Mouse (Mus musculus) neural tube, embryonic 13.5 days (tissue): Measurements from ENCODE around the gene Ccdc24. TPM values are rescaled to one million over a fixed set of nuclear protein-coding genes. Genes with fewer than 3 reads are reported as not detected.

Source experiments
- ATAC-seq: fragments of 200-750 bp; cut with Nextera tagmentation; 2 replicates; pipeline ENCODE4 v1.8.0; 2017; ENCODE audit warnings: low read depth, mild to moderate bottlenecking, moderate TSS enrichment, moderate library complexity
- H3K27ac ChIP-seq: fragments of 300-500 bp; sonication (generic); replicated peaks from 2 replicates; pipeline ENCODE4 v1.5.1; 2015; ENCODE audit warnings: moderate library complexity, mild to moderate bottlenecking, inconsistent platforms
- H3K27me3 ChIP-seq: fragments of 300-500 bp; sonication (generic); 2 replicates; pipeline ENCODE4 v1.6.1; 2015; ENCODE audit warnings: mild to moderate bottlenecking, inconsistent platforms
- H3K36me3 ChIP-seq: fragments of 300-500 bp; sonication (generic); 2 replicates; pipeline ENCODE4 v1.6.1; 2015; ENCODE audit warnings: mild to moderate bottlenecking, inconsistent platforms
- H3K4me1 ChIP-seq: fragments of 300-500 bp; sonication (generic); replicated peaks from 2 replicates; pipeline ENCODE4 v1.6.1; 2015; ENCODE audit warnings: inconsistent platforms
- H3K4me2 ChIP-seq: fragments of 300-500 bp; sonication (generic); 2 replicates; pipeline ENCODE4 v1.6.1; 2015; ENCODE audit warnings: inconsistent platforms, mild to moderate bottlenecking, moderate library complexity
- H3K4me3 ChIP-seq: fragments of 300-500 bp; sonication (generic); 2 replicates; pipeline ENCODE4 v1.5.1; 2015; ENCODE audit warnings: mild to moderate bottlenecking, inconsistent platforms
- H3K9ac ChIP-seq: fragments of 300-500 bp; sonication (generic); 2 replicates; pipeline ENCODE4 v1.6.1; 2015; ENCODE audit warnings: moderate library complexity, mild to moderate bottlenecking, inconsistent platforms
- H3K9me3 ChIP-seq: fragments of 300-500 bp; sonication (generic); 2 replicates; pipeline ENCODE4 v1.6.1; 2016; ENCODE audit warnings: inconsistent platforms
- WGBS: fragments of 180-500 bp; shearing (Covaris S2); methylation state at CpG from one replicate; pipeline ENCODE4 v1.1.7; 2015; 5-methylcytosine and 5-hydroxymethylcytosine counted together
- polyA plus RNA-seq: library from polyadenylated mRNA; unstranded; fragments of >200 nt; fragmentation: Nextera tagmentation; extraction: Ambion mirVana; gene quantifications from 2 replicates; pipeline ENCODE4 v1.2.1, GENCODE M21; 2015

Gene Ccdc24
- polyA plus RNA-seq, 1 experiment from 2014 or later: 2.5 TPM

- Histone ChIP-seq H3K4me2 (peak overlapping the region; percentile 100), H3K4me1 (peaks cover 81% of the 10 kb centered on the region), H3K9ac (peak overlapping the region; percentile 96; the same call in 1 of the 2 replicates), H3K36me3 (peaks cover 23% of the 10 kb centered on the region), H3K4me3 (0 out of 2 replicates have a peak overlapping the region, but pooled peaks have one; percentile 63), H3K27ac (no peak overlapping the region), H3K9me3 (no peaks in the 10 kb centered on the region), H3K27me3 (no peaks in the 10 kb centered on the region)
- 90% methylated on average over 13 of the region's 13 CpGs for WGBS
- no peak for ATAC-seq
Observed at GRCm38 (mm10) chr4:117912131-117912561, 39.8 kb upstream of the Ccdc24 start.

- Histone ChIP-seq H3K27me3 (no peaks in the 10 kb centered on the region), H3K36me3 (peaks cover 46% of the 10 kb centered on the region), H3K27ac (peak overlapping the region; percentile 89), H3K4me2 (peak overlapping the region; percentile 56), H3K4me1 (peaks cover 65% of the 10 kb centered on the region), H3K9me3 (no peaks in the 10 kb centered on the region), H3K9ac (peak overlapping the region; percentile 60), H3K4me3 (peak overlapping the region; percentile 24)
- 50% methylated on average over 8 of the region's 8 CpGs for WGBS
- ATAC-seq: peak; percentile 86
Observed at GRCm38 (mm10) chr4:117908834-117909453, 36.6 kb upstream of the Ccdc24 start.

- peaks cover 62% of the 10 kb centered on the region for H3K36me3 ChIP-seq
- ATAC-seq: no peak
- 91% methylated on average over 3 of the region's 3 CpGs for WGBS
Observed at GRCm38 (mm10) chr4:117906196-117906595, 33.8 kb upstream of the Ccdc24 start.

GRCm38 (mm10) chr4:117904761-117905160 lies 32.4 kb upstream of the Ccdc24 start:
- Histone ChIP-seq H3K36me3 (peaks cover 65% of the 10 kb centered on the region), H3K27me3 (no peaks in the 10 kb centered on the region), H3K9me3 (no peaks in the 10 kb centered on the region), H3K4me2 (no peak overlapping the region), H3K4me1 (peaks cover 24% of the 10 kb centered on the region), H3K27ac (no peak overlapping the region), H3K9ac (no peak overlapping the region), H3K4me3 (no peak overlapping the region)
- no peak for ATAC-seq
- WGBS: 91% methylated on average over 8 of the region's 8 CpGs

More at GRCm38 (mm10) chr4:117906196-117906595, 33.8 kb upstream of the Ccdc24 start:
- Histone ChIP-seq H3K27ac (no peak overlapping the region), H3K4me3 (no peak overlapping the region), H3K4me1 (peaks cover 38% of the 10 kb centered on the region), H3K27me3 (no peaks in the 10 kb centered on the region), H3K4me2 (no peak overlapping the region), H3K9ac (no peak overlapping the region), H3K9me3 (no peaks in the 10 kb centered on the region)

- Histone ChIP-seq H3K4me2 (no peak overlapping the region), H3K9me3 (no peaks in the 10 kb centered on the region), H3K9ac (no peak overlapping the region), H3K36me3 (peaks cover 72% of the 10 kb centered on the region), H3K4me1 (peaks cover 17% of the 10 kb centered on the region), H3K4me3 (no peak overlapping the region), H3K27me3 (no peaks in the 10 kb centered on the region), H3K27ac (no peak overlapping the region)
- ATAC-seq: no peak
- WGBS: 91% methylated on average over 10 of the region's 10 CpGs
Observed at GRCm38 (mm10) chr4:117904094-117904493, 31.7 kb upstream of the Ccdc24 start.

- H3K27me3 ChIP-seq: no peaks in the 10 kb centered on the region
- H3K36me3 ChIP-seq: peaks cover 94% of the 10 kb centered on the region
- no peaks in the 10 kb centered on the region for H3K9me3 ChIP-seq
- no peaks in the 10 kb centered on the region for H3K4me1 ChIP-seq
- no peak overlapping the region for H3K27ac ChIP-seq
- ATAC-seq: no peak
- no peak overlapping the region for H3K4me3 ChIP-seq
- H3K9ac ChIP-seq: no peak overlapping the region
- no peak overlapping the region for H3K4me2 ChIP-seq
- WGBS: 91% methylated on average over 3 of the region's 3 CpGs
Observed at GRCm38 (mm10) chr4:117898111-117898510, 25.8 kb upstream of the Ccdc24 start.

- 97% methylated on average over 6 of the region's 6 CpGs for WGBS
Observed at GRCm38 (mm10) chr4:117896031-117896430, 23.7 kb upstream of the Ccdc24 start.

GRCm38 (mm10) chr4:117895339-117895738 lies 23.0 kb upstream of the Ccdc24 start:
- no peak for ATAC-seq
- 85% methylated on average over 7 of the region's 7 CpGs for WGBS
- Histone ChIP-seq H3K9me3 (no peaks in the 10 kb centered on the region), H3K4me3 (no peak overlapping the region), H3K4me1 (peaks cover 14% of the 10 kb centered on the region), H3K36me3 (peaks cover 68% of the 10 kb centered on the region), H3K9ac (no peak overlapping the region), H3K27me3 (no peaks in the 10 kb centered on the region), H3K27ac (no peak overlapping the region), H3K4me2 (no peak overlapping the region)

More at GRCm38 (mm10) chr4:117896031-117896430, 23.7 kb upstream of the Ccdc24 start:
- no peak overlapping the region for H3K27ac ChIP-seq
- H3K9me3 ChIP-seq: no peaks in the 10 kb centered on the region
- no peak overlapping the region for H3K9ac ChIP-seq
- H3K4me2 ChIP-seq: no peak overlapping the region
- no peak for ATAC-seq
- H3K4me3 ChIP-seq: no peak overlapping the region
- H3K36me3 ChIP-seq: peaks cover 73% of the 10 kb centered on the region
- no peaks in the 10 kb centered on the region for H3K27me3 ChIP-seq
- H3K4me1 ChIP-seq: peaks cover 9% of the 10 kb centered on the region

- Histone ChIP-seq H3K36me3 (peaks cover 67% of the 10 kb centered on the region), H3K4me1 (peaks cover 14% of the 10 kb centered on the region), H3K9ac (no peak overlapping the region), H3K27ac (no peak overlapping the region), H3K4me3 (no peak overlapping the region), H3K9me3 (no peaks in the 10 kb centered on the region), H3K4me2 (no peak overlapping the region), H3K27me3 (no peaks in the 10 kb centered on the region)
- WGBS: 85% methylated on average over 8 of the region's 8 CpGs
- ATAC-seq: no peak
Observed at GRCm38 (mm10) chr4:117894601-117895000, 22.2 kb upstream of the Ccdc24 start.

GRCm38 (mm10) chr4:117893376-117893775 lies 21.0 kb upstream of the Ccdc24 start:
- H3K9ac ChIP-seq: no peak overlapping the region
- no peaks in the 10 kb centered on the region for H3K9me3 ChIP-seq
- 27% methylated on average over 9 of the region's 9 CpGs for WGBS
- no peaks in the 10 kb centered on the region for H3K27me3 ChIP-seq
- H3K4me2 ChIP-seq: no peak overlapping the region
- no peak overlapping the region for H3K4me3 ChIP-seq
- H3K4me1 ChIP-seq: peaks cover 14% of the 10 kb centered on the region
- peaks cover 66% of the 10 kb centered on the region for H3K36me3 ChIP-seq
- no peak for ATAC-seq
- H3K27ac ChIP-seq: no peak overlapping the region

- Histone ChIP-seq H3K9me3 (no peaks in the 10 kb centered on the region), H3K36me3 (peaks cover 51% of the 10 kb centered on the region), H3K27ac (no peak within 1 kb of the TSS), H3K4me2 (peak within 1 kb of the TSS; percentile 94), H3K4me1 (peaks cover 19% of the 10 kb centered on the region), H3K27me3 (no peaks in the 10 kb centered on the region), H3K9ac (peak within 1 kb of the TSS; percentile 71), H3K4me3 (peak within 1 kb of the TSS; percentile 76)
- under 1% methylated on average over 21 of the region's 21 CpGs for WGBS
- peak; percentile 84 for ATAC-seq
Observed at GRCm38 (mm10) chr4:117891738-117892161, 19.4 kb upstream of the Ccdc24 start, which contains the start of gene Dph2. Gene Dph2, minus strand, starts transcription at chr4:117892032.

- no peak for ATAC-seq
- Histone ChIP-seq H3K4me1 (peaks cover 29% of the 10 kb centered on the region), H3K36me3 (peaks cover 43% of the 10 kb centered on the region), H3K27ac (no peak overlapping the region), H3K9ac (no peak overlapping the region), H3K4me2 (peak overlapping the region; percentile 94), H3K27me3 (no peaks in the 10 kb centered on the region), H3K4me3 (peak overlapping the region; percentile 76), H3K9me3 (no peaks in the 10 kb centered on the region)
- 79% methylated on average over 8 of the region's 8 CpGs for WGBS
Observed at GRCm38 (mm10) chr4:117890750-117891149, 18.4 kb upstream of the Ccdc24 start.

- Histone ChIP-seq H3K9me3 (no peaks in the 10 kb centered on the region), H3K36me3 (peaks cover 43% of the 10 kb centered on the region), H3K4me2 (no peak overlapping the region), H3K4me3 (no peak overlapping the region), H3K27ac (no peak overlapping the region), H3K27me3 (no peaks in the 10 kb centered on the region), H3K4me1 (peaks cover 36% of the 10 kb centered on the region), H3K9ac (no peak overlapping the region)
- ATAC-seq: no peak
- 91% methylated on average over 14 of the region's 14 CpGs for WGBS
Observed at GRCm38 (mm10) chr4:117890031-117890430, 17.7 kb upstream of the Ccdc24 start.
